Mouse (Mus musculus) megakaryocyte-erythroid progenitor cell, adult 5-6 weeks (primary cell): ENCODE data around the gene Ctdsp2. TPM values are rescaled to one million over a fixed set of nuclear protein-coding genes. Genes with fewer than 3 reads are reported as not detected.

Experiments used
- ATAC-seq: replicated peaks from 2 replicates; pipeline ENCODE4 v1.8.0; 2016; ENCODE audit warnings: mild to moderate bottlenecking, inconsistent platforms; ENCODE audit not compliant: severe bottlenecking, poor library complexity, low FRiP score, low TSS enrichment
- total RNA-seq, 2 experiments: library from RNA; stranded (forward) in 1 of 2; stranded (reverse) in 1 of 2; fragments of 200-1000, 215-1000 nt in 1 of 2; fragments of >200 nt in 1 of 2; fragmentation: Nextera tagmentation in 1 of 2; gene quantifications; 2 replicates each; pipeline ENCODE4 v1.2.3; 2014 to 2017

The Ctdsp2 gene
- total RNA-seq, 2 experiments from 2014 or later: 24.7 to 56.7 TPM

DNA sequence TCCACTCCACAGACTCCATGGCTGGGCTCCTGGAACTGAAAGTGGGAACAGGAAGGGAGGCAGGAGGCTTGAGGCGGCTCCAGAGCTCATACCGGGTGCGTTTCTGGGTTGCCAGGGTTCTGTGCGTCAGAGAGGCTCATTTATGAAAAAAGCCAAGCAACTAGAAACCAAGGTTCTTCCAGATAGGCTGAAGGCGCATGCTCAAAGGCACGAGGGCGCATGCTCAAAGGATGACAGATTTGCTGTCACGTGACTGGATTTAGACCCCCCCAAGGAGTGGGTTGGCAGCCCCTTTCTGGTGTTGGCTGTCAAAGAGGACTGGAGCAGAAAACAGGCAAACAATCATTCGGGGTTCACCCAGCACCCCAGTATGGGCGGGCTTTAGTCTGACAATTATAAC is 16.8 kb upstream of the Ctdsp2 start:
- no peak for ATAC-seq

DNA sequence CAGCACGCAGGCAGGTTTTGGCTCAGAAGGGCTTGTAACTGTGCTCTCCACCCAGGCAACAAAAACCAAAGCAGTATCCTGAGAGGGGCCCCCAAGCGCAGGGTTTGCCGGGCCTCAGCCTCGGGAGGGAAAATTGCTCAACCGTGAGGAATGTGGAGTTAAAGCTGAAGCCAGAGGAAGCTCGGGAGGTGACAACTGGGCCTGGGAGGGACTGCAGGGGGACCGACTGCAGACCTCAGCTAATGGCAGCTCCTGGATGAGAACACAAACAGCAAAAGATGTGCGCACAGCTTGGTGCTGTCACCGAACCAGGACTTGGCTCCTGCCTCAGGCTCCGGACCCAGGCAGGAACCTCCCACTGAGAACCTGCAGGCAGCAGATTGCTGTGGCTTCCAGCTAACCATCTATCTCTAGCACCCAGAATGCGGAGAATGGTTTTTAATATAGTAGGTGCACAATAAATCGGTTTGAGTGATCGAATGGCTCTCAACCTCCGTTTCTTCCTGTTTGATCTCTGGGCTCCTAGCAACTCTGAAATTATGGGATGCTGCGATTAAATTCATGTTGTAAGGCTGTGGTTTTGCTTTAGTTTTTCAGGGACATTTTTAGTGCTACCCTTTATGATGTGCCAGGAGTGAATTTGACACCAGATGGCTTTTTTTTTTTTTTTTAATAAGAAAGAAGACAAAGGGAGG is 16.1 kb upstream of the Ctdsp2 start:
- ATAC-seq: no peak

DNA sequence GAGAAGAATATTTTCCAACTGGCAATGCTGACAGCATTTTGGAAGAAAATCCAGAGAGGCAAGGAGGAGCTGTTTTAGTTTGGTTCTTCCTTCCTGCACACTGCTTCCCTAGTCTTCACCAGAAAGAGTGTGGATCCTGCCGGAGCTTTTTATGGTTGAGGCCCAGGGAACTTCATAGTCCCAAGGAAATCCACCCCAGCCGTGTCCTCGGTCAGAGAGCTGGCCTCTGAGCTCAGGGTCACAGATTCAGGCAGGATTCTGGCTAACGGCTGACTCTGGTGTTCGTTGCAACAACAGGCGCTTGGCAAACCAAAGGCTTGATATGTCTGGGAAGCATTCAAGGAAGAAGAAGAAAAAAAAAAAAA is 15.6 kb upstream of the Ctdsp2 start:
- ATAC-seq: no peak

DNA sequence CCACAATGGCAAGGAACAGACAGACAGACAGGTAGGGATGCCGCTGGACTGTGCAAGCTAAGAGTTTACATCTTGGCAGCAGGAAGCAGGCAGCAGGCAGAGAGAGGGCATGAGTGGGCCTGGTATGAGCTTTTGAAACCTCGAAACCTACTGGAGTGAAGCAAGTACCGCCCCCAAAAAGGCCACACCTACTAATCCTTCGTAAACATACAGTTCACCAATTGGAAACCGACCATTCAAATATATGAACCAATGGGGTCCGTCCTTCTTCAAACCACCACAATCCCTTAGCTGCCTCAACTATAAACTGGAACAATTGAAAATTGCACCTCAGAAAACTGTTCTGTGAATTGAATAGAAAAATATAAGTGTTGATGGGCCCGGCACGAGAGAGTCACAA is 14.7 kb upstream of the Ctdsp2 start:
- no peak for ATAC-seq

DNA sequence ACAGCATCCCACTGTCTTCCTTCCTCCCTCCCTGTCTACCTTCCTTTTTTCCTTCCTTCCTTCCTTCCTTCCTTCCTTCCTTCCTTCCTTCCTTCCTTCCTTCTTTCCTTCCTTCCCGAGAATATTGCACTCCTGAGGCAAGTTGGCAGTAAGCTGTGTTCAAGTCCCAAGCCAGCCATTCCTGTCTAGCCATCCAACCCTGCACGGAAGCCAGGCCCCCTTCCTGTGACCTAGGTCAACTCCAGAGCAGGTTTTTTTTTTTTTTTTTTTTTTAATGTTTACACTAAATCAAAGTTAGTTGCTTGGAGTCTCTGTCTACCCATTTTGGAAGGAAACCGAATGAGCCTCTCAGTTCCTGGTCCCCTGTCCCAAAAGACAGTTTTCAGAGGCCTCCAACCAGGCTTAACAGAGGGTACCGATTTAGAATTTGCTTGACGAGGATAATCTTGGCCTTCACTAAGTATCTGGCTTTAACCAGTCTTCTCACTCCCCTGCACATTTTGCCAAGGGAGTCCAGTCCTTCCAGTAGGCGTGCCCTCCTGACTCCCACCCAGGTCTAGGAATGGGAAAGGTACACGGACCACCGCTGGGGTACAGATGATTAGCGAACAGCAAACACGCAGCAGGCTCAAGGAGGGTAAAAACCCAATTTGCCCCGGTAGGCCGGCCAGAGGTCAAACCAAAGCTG is 7.0 kb upstream of the Ctdsp2 start:
- no peak for ATAC-seq

DNA sequence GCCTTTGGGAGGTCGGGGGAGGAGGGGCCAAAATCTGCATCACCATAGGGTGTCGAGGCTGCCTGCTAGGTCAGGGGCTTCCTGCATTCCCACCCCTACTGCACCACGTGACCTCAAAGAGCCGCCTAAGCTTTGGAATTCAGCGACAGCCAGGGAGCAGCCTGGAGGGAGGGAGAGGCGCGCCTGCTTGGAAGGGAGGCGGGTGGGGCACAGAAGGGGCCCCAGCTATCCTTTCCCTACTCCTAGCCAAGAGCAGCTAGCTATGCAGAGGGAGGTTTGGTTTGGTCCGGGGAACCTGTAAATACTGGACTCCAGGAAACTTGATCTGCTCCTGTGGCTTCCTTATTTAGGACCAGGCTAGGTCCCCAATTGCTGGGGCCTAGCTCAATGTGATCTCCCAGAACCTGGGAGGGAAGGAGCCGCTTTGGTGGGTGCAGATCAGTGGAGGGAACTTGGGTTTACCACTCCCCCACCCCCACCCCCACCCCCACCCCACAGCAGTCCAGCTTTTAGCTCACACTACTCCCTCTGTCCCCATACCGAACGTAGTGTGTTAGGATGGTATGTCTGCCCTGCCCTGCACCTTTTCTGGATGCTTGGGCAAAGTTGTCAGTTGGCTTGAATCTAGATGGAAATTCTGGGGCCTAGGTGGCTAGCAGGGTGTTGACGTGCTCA is 6.3 kb upstream of the Ctdsp2 start:
- ATAC-seq: no peak

DNA sequence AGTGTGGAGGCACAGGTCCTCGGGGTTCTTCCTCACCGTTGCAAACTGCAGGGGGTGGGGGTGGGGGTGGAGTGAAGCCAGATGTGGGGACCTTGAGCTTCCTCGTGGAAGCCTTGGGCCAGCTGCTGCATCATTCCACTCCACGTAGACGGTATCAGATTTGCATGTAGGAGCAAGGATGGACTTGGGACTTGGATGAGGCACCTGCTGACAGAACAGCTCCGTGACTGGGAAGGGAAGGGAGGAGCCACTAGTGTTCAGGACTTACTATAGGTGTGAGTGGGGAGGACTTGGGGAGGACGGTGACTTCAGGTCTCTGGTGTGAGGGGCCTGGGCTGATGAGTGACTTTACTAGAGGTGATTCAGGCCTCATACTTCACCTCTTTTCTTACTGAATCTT is 5.5 kb upstream of the Ctdsp2 start:
- no peak for ATAC-seq

DNA sequence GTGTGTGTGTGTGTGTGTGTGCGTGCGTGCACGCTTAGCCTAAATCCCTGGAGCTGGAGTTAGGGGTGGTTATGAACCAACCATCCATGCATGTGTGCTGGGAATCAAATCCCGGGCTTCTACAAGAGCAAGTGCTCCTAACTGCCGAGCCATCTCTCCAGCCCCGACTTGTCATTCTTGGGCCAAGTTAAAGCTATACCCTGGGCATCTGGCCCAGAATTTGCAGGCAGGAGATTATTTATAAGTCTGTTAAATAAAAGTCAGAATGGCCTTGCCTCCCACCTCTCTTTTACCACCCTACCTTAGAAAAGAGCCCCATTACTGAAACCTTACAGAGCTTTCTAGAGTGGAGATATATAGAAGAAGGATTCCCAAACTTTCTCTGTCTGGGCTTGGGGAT is 2.8 kb upstream of the Ctdsp2 start:
- ATAC-seq: no peak

DNA sequence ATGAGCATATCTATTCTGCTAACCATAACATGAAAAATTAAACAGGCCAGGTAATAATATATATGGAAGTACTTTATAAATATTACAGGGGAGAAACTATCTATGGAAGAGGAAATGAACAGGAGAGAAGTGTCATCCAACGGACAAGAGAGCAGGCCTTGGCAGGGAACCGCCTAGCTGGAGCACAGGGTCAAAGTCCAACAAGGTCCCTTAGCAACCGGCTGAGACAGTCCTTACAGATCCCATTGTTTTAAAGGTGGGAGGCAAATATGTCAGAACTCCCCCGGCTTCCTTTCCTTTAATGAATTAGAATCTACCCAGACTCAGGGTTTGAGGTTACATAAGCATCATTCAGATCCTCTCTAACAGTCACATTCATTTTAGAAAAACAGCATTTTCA is 1.4 kb upstream of the Ctdsp2 start:
- ATAC-seq: no peak

DNA sequence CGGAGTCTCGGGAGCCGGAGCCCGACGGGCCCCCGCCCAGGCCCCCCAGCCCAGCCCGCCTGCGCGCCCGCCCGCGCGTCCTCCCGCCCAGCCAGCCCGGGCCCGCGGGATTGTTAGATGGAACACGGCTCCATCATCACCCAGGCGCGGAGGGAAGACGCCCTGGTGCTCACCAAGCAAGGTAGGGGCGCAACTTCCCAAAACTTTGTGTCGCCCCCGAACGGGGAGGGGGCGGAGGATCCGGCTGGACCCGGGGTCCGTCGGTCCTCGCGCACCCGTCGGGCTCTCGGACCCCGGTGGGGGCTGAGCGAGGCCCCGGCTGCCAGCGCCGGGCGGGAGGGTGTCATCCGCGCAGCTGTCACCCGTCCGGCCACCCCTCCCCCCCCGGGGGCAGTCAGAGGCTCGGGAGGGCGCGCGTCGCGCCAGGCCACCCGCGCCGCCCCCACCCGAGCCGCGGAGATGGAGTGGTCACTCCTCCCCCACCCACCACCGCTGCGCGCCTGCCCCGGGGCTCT is 661 bp downstream of the Ctdsp2 start:
- no peak for ATAC-seq

DNA sequence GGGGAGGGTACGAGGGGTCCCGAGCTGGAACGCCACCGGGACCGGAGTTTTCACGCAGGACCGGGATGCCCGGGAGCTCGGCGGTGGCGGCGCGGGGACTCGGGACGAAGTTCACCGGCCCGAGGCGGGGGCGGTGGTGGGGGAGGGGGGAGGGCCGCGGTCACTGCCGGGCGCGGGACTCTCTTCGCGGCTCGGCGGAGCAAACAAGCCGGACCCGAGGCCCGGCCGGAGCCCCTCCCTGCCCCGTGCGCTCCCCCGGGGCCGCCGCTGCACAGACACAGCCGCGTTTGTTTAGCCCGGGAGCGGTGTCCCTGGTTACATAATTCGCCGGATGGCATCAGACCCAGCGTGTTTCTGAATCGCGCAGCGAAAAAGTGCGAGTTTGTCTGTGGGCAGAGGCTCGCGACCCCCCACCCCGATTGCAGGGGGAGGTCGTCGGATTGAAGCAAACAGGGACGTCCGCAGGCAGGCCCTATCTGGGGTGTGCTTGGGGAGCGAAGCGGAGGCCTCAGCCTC is 1.2 kb downstream of the Ctdsp2 start:
- ATAC-seq: no peak

DNA sequence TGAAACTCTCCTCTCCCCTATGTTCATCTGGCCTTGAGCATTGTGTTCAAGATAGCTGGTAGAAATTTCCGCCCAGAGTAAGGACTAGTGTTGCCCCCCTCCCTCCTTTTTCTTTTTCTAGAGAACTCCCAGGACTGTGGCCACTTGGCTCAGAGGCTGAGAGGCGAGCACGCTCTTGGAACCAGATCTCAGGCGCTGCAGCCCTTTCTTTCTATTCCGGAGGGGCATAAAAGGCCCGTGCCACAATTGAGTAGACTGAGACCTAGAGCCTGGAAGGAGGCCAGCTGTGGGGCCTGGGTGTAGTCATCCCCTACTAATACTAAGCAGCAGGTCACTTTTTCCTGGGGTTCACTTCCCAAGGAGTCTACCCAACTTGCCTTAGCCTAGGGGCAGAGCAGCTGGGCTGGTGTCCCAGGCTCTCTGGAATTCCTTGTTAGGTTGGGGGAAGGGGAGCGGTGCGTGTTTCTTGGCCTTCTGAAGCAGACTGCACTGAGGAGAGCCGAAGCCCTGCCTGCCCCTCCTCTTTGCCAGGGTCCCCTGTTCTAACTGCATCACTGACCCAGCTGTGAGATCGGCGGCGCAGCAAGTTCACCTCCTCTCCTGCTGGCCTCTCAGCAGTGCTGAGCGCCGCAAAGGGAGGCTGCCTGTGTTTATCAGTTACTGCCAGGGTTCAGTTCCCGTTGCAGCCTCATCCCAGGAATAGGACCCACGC is 1.9 kb downstream of the Ctdsp2 start:
- peak; percentile 38 for ATAC-seq

DNA sequence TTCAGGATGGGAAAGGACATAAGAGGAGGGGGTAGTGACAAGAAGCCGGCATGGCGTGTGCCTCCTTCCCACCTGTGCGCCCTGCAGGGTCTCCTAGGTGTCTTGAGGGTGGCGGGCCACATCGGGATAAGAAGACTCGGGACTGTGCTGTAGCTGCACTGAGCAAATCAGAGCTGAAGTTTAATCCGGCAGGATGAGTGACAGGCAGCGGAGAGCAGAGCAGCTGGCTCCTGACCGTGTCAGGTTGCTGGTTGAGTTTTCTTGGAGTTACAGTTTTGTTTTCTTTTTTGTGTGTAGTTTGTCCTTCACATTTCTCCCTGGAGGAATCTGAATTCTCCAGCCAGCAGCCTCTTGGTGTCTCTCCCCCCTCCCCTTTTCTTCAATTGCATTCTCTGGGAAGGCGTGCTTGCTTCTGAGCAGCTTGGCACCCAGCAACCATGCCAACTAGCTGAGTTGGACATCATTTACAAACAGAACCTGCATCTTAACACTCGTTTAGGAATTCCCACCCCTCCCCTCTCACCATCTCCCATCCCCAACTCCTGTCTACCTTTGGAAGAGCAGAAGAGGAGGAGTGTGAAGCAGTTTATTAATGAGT is 2.5 kb downstream of the Ctdsp2 start:
- ATAC-seq: no peak

DNA sequence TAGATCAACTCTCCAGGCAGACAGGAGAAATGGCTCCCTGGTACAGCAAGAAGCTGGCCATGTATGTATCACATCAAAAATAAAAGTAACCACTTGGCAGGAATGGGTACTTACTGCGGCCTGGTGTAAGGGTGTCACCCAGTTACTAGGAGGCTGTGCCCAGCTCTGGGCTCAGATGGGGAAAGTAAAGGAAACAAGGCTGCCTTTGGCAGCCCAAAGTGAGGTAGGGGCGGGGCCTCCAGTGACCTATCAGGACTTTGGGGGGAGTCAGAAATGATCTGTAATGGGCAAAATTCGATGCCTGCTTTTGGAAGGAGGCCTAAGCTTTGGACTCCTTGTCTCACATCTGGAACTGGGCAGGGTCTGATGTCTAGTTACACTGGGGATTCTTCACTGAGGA is 3.2 kb downstream of the Ctdsp2 start:
- peak; percentile 11 for ATAC-seq

DNA sequence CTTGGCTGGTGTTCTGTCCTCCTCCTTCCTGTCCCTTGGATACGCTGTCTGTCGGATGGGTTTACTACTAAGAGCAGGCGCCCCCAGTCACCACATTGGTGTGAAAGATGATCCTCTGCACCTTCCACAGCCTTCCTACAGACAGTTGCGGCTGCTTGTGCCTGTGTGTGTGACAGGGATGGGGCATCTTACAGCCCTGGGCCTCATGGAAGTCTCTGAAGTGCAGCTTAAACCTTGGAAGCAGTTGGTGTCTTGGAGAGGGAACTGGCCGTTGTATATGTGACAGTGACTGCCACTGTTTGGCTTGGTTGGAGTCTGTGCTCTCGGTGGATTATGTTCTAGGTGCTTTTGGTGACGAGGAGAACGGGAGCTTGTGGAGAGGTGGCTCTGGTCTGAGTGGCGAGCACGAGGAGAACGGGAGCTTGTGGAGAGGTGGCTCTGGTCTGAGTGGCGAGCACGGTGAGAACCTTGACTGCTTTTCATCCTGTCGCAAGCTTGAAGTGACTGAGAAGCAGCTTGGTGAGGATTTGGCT is 4.7 kb downstream of the Ctdsp2 start:
- ATAC-seq: no peak

DNA sequence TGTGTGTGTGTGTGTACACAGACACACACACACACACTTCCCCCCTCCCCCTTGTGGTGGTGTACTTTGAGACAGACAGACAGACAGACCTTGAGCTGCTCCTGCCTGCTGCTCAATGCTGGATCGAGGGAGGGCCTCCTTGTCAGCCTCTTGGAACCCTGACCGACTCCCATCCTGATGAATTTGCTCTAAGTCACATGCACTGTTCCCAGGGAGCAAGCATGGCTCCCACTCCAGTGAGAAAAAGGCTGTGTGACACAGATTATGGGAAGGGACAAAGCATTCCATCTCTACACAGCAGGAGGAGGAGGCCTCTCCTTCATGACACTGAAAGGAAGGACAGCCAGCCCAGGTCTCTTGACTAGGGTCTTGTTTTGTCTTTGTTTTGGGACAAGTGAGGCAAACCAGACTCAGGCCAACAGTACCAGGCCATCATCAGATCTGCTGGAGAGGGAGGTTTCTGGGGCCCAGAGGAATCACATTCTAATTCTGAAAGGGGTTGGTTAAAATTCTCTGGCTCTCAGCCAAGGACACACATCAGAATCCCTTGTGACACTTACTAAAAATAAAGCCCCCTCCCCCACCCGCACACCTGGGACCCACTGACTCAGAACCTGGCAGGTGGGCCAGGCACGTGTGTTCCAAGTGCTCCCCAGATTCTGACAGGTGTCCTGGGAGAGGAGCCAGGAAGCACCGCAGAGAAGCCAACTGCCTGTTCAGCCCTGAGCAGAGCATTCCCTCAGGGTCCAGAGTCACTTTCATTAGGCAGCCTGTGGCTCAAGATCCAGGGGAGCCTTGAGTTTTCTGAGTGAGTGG is 5.9 kb downstream of the Ctdsp2 start:
- no peak for ATAC-seq

DNA sequence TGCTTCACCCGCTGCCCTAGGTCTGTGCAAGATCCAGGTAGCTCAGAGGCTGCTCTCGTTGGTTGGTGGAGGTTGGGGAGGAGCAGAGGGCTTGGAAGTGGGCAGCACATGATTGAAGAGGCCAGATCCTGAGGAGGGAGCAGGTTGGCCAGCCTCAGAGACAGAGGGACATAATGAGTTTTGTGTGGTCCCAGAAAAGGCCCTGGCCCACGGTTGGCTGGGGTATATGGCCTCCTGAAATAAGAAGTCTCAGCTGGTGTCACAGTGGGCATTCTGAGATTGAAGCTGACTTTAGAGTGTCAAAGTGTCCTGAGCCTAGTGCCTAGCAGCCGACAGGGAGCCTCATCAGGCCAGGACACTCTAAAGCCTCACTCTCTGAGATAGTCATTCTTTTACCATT is 6.6 kb downstream of the Ctdsp2 start:
- ATAC-seq: no peak

DNA sequence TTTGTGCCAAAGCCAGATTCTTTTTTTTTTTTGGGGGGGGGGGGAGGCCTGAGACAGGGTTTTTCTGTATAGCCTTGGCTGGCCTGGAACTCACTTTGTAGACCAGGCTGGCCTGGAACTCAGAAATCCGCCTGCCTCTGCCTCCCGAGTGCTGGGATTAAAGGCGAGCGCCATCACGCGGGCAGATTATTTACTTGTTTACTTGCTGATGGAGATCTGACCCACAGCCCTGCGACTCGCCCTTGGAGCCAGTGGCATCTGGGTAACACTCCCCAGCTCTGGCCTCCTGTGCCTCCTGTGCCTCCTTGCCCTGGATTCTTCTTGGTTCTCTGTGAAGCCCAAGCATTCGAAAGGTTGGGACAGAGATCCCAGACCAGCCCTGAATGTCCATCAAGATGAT is 7.1 kb downstream of the Ctdsp2 start:
- ATAC-seq: no peak
